ENCODE assay signal across 9 mouse cellular contexts in the genomic region with DNA sequence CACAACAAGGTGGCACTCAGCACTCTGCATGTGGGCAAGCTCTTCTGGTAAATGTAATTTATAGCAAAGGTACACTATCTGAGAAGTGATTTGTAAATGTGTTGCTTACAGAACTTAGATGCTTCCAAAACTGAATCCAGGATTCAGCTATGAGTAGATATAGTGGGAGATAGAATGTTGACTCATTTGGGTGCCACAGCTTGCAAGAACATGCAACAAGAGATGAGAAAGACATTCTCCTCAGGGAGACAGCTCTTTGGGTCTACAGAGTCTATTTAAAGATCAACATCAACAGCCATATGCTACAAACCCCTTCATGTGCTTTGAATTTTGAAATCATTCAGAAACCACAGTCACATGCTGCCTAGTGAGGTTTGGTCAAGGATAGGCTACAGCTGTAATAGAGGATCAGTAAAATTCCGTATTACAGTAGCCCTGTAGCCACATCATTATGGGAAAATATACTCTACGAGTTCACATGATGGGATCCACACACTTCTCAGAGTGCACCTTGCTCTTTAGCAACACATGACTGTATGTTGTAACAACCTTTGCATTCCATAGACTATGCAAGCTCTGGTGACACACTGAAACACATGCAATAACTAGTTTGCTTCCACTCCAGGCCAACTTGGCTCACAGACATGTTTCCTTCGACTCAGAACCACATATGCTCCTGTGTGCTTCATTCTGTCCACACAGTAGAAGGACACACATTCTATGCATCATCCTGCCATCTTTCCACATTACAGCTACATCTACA.
"Had no signal": no experiment of that assay in that cellular context is flagged by ENCODE, and none has a peak within 500 bp of the region (broad histone marks: within the 10 kb centered on the region; RNA-seq: fewer than 3 reads in every experiment).

No protein-coding gene starts in this region.

- DNase-seq: kidney, adult 11 months; kidney, adult 9 months; kidney, postnatal 36 days; left cerebral cortex, postnatal 4 days; lung, adult 2 months; lung, postnatal 10 days; right cerebral cortex, postnatal 14 days; thymus, adult 18-20 months; thymus, postnatal 14 days had no signal
